Mouse (Mus musculus): Measurements from ENCODE around the gene Efemp2. TPM values are rescaled to one million over a fixed set of nuclear protein-coding genes. Genes with fewer than 3 reads are reported as not detected.

Efemp2 gene
- polyA plus RNA-seq, 1 experiment from 2014 or later = 41.9 TPM

GRCm38 (mm10) chr19:5494314-5494713 is 20.6 kb downstream of the Efemp2 start:
- H3K9ac ChIP-seq = no peak overlapping the region
- no peak for ATAC-seq (ENCODE audit: low FRiP score)
- no peaks in the 10 kb centered on the region for H3K27me3 ChIP-seq
- H3K36me3 ChIP-seq (replicated peaks) = peaks cover 61% of the 10 kb centered on the region
- 89% methylated on average over 3 of the region's 3 CpGs for WGBS
- H3K27ac ChIP-seq = no peak overlapping the region
- H3K9me3 ChIP-seq = no peaks in the 10 kb centered on the region
- H3K4me3 ChIP-seq (replicated peaks) = no peak overlapping the region
- H3K4me2 ChIP-seq = no peak overlapping the region
- H3K4me1 ChIP-seq = peaks cover 22% of the 10 kb centered on the region

GRCm38 (mm10) chr19:5495353-5496051 is 21.7 kb downstream of the Efemp2 start:
- no peaks in the 10 kb centered on the region for H3K27me3 ChIP-seq
- 0 out of 2 replicates have a peak overlapping the region, but pooled peaks have one; percentile 6 for H3K27ac ChIP-seq
- H3K4me3 ChIP-seq (replicated peaks) = no peak overlapping the region
- WGBS = 86% methylated on average over 12 of the region's 12 CpGs
- no peak overlapping the region for H3K9ac ChIP-seq
- peaks cover 16% of the 10 kb centered on the region for H3K4me1 ChIP-seq
- no peaks in the 10 kb centered on the region for H3K9me3 ChIP-seq
- H3K36me3 ChIP-seq (replicated peaks) = peaks cover 61% of the 10 kb centered on the region
- H3K4me2 ChIP-seq = no peak overlapping the region
- no peak for ATAC-seq (ENCODE audit: low FRiP score)

GRCm38 (mm10) chr19:5496052-5496370 is 22.3 kb downstream of the Efemp2 start:
- no peak overlapping the region for H3K9ac ChIP-seq
- H3K4me3 ChIP-seq (replicated peaks) = no peak overlapping the region
- no peaks in the 10 kb centered on the region for H3K27me3 ChIP-seq
- no peak overlapping the region for H3K4me2 ChIP-seq
- ATAC-seq (ENCODE audit: low FRiP score) = no peak
- WGBS = 89% methylated on average over 16 of the region's 16 CpGs
- no peak overlapping the region for H3K27ac ChIP-seq
- no peaks in the 10 kb centered on the region for H3K9me3 ChIP-seq
- peaks cover 61% of the 10 kb centered on the region for H3K36me3 ChIP-seq (replicated peaks)
- peaks cover 16% of the 10 kb centered on the region for H3K4me1 ChIP-seq

- no peak for ATAC-seq (ENCODE audit: low FRiP score)
- Histone ChIP-seq H3K9ac (no peak overlapping the region), H3K4me1 (no peaks in the 10 kb centered on the region), H3K9me3 (no peaks in the 10 kb centered on the region), H3K36me3 (replicated peaks) (peaks cover 39% of the 10 kb centered on the region), H3K4me2 (no peak overlapping the region), H3K4me3 (replicated peaks) (no peak overlapping the region), H3K27ac (no peak overlapping the region), H3K27me3 (no peaks in the 10 kb centered on the region)
- 90% methylated on average over 2 of the region's 2 CpGs for WGBS
Measured at GRCm38 (mm10) chr19:5500330-5500875, 26.6 kb downstream of the Efemp2 start.

GRCm38 (mm10) chr19:5503687-5504086 is 29.9 kb downstream of the Efemp2 start, which contains the start of gene 1700020D05Rik:
Gene 1700020D05Rik (minus strand): TSS chr19:5503787.
- Histone ChIP-seq H3K4me1 (no peaks in the 10 kb centered on the region), H3K9me3 (no peaks in the 10 kb centered on the region), H3K27me3 (no peaks in the 10 kb centered on the region), H3K27ac (no peak within 1 kb of the TSS), H3K4me2 (no peak within 1 kb of the TSS), H3K9ac (no peak within 1 kb of the TSS), H3K36me3 (replicated peaks) (peaks cover 9% of the 10 kb centered on the region; the same call in 1 of the 2 replicates), H3K4me3 (replicated peaks) (no peak within 1 kb of the TSS)
- 52% methylated on average over 17 of the region's 17 CpGs for WGBS
- no peak for ATAC-seq (ENCODE audit: low FRiP score)

GRCm38 (mm10) chr19:5510031-5511026 is 36.6 kb downstream of the Efemp2 start, which contains the start of gene Snx32:
Gene Snx32 (minus strand): TSS chr19:5510538.
- H3K4me2 ChIP-seq = peak within 1 kb of the TSS; percentile 67
- peak within 1 kb of the TSS; percentile 56 for H3K27ac ChIP-seq
- WGBS = 3% methylated on average over 47 of the region's 47 CpGs
- peak; percentile 100 for ATAC-seq (ENCODE audit: low FRiP score)
- H3K9ac ChIP-seq = peak within 1 kb of the TSS; percentile 56
- no peaks in the 10 kb centered on the region for H3K9me3 ChIP-seq
- H3K4me1 ChIP-seq = peaks cover 22% of the 10 kb centered on the region
- H3K27me3 ChIP-seq = no peaks in the 10 kb centered on the region
- peak within 1 kb of the TSS; percentile 45 for H3K4me3 ChIP-seq (replicated peaks)
- no peaks in the 10 kb centered on the region for H3K36me3 ChIP-seq (replicated peaks)

- WGBS = 55% methylated on average over 15 of the region's 15 CpGs
- Histone ChIP-seq H3K4me1 (peaks cover 22% of the 10 kb centered on the region), H3K4me3 (replicated peaks) (peak overlapping the region; percentile 45), H3K36me3 (replicated peaks) (no peaks in the 10 kb centered on the region), H3K27me3 (no peaks in the 10 kb centered on the region), H3K4me2 (peak overlapping the region; percentile 67), H3K9me3 (no peaks in the 10 kb centered on the region), H3K9ac (peak overlapping the region; percentile 51), H3K27ac (no peak overlapping the region)
- no peak for ATAC-seq (ENCODE audit: low FRiP score)
Measured at GRCm38 (mm10) chr19:5511074-5511632, 37.4 kb downstream of the Efemp2 start.

- Histone ChIP-seq H3K4me3 (replicated peaks) (no peak overlapping the region), H3K9me3 (no peaks in the 10 kb centered on the region), H3K4me2 (no peak overlapping the region), H3K4me1 (peaks cover 22% of the 10 kb centered on the region), H3K9ac (no peak overlapping the region), H3K36me3 (replicated peaks) (no peaks in the 10 kb centered on the region), H3K27me3 (no peaks in the 10 kb centered on the region), H3K27ac (no peak overlapping the region)
- WGBS = 83% methylated on average over 12 of the region's 12 CpGs
- no peak for ATAC-seq (ENCODE audit: low FRiP score)
Measured at GRCm38 (mm10) chr19:5512091-5513004, 38.6 kb downstream of the Efemp2 start.

- Histone ChIP-seq H3K36me3 (replicated peaks) (no peaks in the 10 kb centered on the region), H3K27ac (no peak overlapping the region), H3K9ac (no peak overlapping the region), H3K27me3 (no peaks in the 10 kb centered on the region), H3K9me3 (no peaks in the 10 kb centered on the region), H3K4me3 (replicated peaks) (no peak overlapping the region), H3K4me2 (no peak overlapping the region), H3K4me1 (peaks cover 22% of the 10 kb centered on the region)
- 91% methylated on average over 3 of the region's 3 CpGs for WGBS
- no peak for ATAC-seq (ENCODE audit: low FRiP score)
Measured at GRCm38 (mm10) chr19:5513005-5513349, 39.2 kb downstream of the Efemp2 start.

- H3K4me2 ChIP-seq = no peak overlapping the region
- H3K4me1 ChIP-seq = peaks cover 6% of the 10 kb centered on the region
- ATAC-seq (ENCODE audit: low FRiP score) = no peak
- H3K36me3 ChIP-seq (replicated peaks) = no peaks in the 10 kb centered on the region
- WGBS = 78% methylated on average over 7 of the region's 7 CpGs
- H3K27ac ChIP-seq = no peak overlapping the region
- H3K9ac ChIP-seq = no peak overlapping the region
- H3K4me3 ChIP-seq (replicated peaks) = no peak overlapping the region
- no peaks in the 10 kb centered on the region for H3K27me3 ChIP-seq
- no peaks in the 10 kb centered on the region for H3K9me3 ChIP-seq
Measured at GRCm38 (mm10) chr19:5515840-5516777, 42.4 kb downstream of the Efemp2 start.

Measured in forebrain, embryonic 12.5 days (tissue).